Mouse (Mus musculus) MN1 (cell line): Measurements from ENCODE around the gene Ccdc62.

ENCODE experiments used
- DNase-seq: peaks from one replicate; pipeline ENCODE4 v3.0.0-alpha.2; 2016; ENCODE audit warnings: low spot score

Gene Ccdc62

DNA sequence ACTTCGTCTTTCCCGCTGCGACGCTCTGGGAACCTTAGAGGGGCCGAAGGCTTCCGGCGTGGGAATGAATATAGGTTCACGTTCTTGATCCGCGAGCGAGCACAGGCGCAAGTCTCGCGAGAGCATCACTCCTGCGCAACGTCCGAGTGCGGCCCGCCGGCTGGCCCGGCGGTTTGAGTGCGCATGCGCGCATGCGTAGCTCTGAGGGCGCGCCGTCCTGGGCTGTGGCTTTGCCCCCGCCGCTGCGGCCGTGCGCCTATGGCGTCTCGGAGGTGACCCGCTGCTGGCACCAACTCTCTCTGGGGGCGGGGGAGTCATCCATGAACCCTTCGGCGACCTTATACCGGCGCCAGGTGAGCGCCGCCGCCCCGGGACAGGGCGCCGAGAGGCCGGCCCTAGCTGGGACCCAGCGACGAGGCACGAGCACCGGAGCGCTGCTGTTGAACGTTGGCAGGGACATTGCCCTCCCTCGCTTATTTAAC lies at the start of gene Ccdc62:
Gene Ccdc62, plus strand, starts transcription at position 172 of the 482 bp plus-strand sequence.
- DNase-seq, result peak; percentile 97

GRCm38 (mm10) chr5:123880778-123881177 lies 49.7 kb upstream of the Ccdc62 start:
- DNase-seq, result no peak

DNA sequence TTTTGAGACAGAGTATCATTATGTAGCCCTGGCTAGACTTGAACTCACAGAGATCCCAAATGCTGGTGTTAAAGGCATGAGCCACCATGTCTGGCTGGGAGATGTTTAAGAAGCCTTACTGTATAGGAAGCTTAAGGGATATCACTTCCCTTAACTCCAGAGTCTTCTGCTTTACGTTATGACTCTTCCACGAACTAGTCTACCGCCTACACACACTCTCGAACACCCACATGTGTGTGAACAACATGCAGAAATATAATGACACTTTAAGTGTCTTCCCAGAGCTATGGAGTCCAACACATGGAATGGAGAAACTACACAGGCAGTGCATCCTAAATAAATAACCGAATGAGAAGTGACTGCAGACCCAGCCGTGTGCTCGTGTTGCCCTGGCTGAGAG lies 46.6 kb upstream of the Ccdc62 start:
- no peak for DNase-seq

DNA sequence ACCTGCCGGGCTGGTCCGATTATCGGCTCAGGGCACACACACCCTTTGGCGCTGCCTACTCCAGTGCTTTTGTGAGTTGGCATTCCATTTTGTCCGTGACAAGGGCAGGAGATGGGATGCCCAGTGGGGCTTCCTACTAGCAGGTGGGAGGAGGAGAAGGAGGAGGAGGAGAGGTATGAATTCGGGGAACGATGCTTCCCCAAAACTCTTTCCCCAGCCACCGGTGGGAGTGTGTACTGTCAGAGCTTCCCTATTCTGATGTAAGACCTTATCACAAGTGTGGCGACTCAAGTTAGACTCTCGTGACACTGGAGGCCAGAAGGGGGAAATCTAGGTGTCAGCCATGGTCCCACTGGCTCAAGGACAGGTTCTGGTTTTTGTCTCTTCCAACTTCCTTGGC lies 46.1 kb upstream of the Ccdc62 start:
- DNase-seq, result no peak

- DNase-seq, result no peak
These were observed 44.1 kb upstream of the Ccdc62 start for GRCm38 (mm10) chr5:123886365-123886764.

DNA sequence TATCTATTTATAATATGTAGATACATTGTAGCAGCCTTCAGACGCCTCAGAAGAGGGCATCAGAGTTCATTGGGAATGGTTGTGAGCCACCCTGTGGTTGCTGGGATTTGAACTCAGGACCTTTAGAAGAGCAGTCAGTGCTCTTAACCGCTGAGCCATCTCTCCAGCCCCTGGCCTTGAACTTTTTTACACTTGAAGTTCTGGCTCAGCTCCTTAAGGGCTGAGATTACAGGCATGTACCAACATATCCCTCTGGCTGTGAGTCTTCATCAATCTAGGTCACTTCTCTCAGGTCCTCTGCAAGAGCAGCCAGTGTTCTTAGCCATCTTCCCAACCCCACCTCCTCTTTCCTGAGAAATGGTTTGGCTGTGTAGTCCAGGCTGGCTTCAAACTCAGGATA lies 40.2 kb upstream of the Ccdc62 start:
- no peak for DNase-seq

DNA sequence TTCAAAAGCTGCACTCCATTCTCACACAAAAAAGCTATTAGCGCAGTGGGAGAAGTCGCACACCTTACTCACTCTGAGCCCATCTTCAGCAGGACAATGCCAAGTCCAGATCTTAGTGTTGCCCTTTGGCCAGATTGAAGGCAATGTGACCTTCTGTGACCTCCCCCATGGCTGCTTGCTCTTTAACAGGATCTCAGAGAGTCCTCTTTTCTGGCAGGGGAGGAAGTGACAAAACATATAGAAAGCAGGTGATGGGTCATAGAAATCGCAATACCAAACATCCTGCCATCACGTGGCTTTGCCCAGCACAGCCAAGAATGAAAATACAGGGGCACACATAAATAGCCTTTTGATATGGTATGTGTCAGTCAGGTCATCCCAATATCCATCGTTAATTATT lies 39.5 kb upstream of the Ccdc62 start:
- no peak for DNase-seq

GRCm38 (mm10) chr5:123891669-123892068 lies 38.8 kb upstream of the Ccdc62 start:
- peak; percentile 63 for DNase-seq

- no peak for DNase-seq
These were observed 37.0 kb upstream of the Ccdc62 start for GRCm38 (mm10) chr5:123893520-123893919.

DNA sequence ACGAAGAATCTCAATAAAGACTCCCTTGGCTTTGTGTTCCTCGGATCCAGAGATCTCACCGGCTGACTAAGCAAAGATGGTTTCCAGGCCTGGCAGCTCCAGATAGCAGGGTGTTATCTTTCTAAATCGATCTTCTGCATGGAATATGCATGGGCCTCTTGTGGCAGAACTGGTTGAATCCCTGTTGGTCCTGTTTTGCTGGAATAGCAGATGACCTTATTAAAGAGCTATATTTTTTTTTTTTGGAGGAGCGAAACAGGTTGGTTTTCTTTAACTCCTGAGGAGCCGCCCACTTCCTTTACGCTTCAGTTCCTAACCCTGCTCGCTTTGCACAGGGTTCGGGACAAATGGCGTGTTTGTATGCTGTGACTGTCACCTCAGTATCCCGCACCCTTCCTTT lies 34.1 kb upstream of the Ccdc62 start:
- peak; percentile 16 for DNase-seq

- DNase-seq, result no peak
These were observed 33.1 kb upstream of the Ccdc62 start for GRCm38 (mm10) chr5:123897352-123897751.

DNA sequence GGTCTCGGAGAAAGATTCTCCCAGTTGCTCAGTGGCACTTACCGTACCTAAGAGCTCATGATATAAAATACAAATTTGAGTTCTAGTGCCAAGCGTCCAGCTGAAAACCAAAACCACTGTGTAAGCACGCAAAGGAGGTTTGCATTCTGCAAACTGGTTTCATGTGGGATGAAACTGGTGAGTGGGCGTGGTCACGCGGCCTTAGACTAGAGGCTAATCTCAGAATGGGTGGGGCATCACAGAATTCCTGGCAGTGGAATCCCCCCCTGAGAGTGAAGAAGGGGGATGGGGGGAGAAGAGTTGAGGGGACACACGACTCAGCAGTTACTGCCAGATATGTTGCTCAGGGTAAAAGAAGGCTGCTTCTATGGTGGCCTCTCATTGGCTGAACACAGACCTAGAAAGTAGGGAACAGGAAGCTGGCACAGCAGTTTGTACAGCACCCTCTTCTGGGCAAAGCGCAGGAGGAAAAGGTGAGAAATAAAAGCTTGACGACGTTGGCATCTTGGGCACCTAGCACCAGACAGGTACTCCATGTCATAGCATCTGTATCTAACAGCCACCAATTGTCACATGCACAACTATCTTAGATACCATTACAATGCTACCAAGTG lies 26.3 kb upstream of the Ccdc62 start:
- no peak for DNase-seq

DNA sequence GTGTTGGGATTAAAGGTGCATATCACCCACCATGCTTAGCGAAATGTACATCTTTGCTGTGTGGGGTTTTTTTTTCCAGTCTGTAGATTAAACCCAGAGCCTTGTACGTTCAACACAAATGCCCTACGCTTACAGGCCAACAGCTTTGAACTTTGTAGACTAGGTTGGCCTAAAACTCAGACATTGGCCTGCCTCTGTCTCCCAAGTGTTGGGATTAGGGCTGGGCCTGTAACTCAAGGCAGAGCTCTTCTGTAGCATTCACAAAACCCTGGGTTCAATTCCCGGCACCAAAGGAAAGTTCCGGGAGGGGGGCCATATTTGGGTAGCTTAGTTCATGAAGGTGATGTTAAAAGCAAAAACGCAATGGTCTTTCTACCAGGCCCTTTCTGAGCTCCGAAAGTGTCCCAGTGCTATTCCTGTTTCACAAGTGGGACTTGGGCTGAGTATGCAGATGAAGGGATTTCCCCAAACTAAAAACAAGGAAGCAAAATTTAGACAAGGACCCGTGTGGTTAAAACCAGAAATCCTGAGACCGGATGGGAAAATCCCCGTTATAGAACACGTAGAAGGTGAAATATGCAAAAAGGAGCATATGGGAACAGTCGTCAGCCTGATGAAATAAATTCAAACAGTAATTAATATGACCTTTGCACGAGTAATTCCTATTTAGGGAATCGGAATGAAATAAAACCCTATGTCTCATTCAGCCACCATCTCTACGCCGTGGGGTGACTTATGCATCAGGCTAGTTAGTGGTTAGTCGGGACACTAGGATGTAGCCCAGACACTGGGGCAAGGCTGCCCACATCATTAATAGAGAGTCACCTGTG lies 24.1 kb upstream of the Ccdc62 start:
- DNase-seq, result peak; percentile 12

DNA sequence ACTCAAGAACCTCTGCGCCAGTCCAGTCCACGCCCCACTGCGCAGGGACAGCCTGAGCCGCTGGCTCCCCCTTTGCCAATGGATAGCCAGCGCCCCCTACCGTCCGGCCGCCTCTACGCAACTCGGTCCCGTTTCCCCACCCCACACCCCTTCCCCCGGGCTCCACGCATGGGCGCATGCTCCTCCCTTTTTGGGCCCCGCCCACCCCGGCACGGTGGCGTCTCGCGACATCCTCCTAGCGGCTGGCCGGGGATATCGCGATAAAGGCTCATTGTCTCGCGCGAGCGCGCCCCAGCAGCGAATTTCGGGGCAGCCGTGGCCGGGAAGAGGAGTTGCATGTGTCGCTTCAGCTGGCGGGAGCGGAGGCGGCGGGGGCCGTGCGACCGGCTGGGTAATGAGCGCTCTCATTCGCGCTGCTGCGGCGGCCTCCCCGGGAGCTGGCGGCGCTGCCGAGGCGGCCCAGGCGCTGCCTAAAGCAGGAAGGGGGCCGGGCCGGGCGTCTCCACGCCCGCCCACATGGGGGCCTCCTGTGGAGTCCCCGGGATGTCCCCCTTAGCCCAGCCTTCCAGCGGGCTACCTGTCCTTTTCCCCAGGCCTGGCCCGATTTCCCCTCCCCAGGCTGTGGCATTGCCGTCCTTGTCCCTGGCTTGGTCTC lies 23.4 kb upstream of the Ccdc62 start, which contains the start of gene Denr:
Gene Denr, plus strand, starts transcription at position 200 of the 655 bp plus-strand sequence.
- DNase-seq, result peak; percentile 98

DNA sequence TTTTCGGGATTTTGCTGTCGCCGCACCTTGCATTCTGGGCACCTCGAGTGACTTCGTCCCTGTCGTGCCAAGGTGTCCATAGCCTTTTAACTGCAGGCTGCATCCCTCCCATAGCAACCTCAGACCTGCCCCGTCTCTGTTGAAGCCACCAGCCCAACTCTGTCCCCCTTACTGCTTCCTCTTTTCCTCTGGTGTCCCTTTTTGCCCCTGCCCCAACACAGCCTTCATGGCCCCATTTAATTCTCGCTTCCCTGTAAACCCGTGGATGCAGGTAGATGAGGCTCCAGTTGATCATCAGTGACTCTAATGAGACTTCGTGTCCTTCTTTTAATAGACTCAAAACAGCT lies 22.9 kb upstream of the Ccdc62 start:
- DNase-seq, result no peak

DNA sequence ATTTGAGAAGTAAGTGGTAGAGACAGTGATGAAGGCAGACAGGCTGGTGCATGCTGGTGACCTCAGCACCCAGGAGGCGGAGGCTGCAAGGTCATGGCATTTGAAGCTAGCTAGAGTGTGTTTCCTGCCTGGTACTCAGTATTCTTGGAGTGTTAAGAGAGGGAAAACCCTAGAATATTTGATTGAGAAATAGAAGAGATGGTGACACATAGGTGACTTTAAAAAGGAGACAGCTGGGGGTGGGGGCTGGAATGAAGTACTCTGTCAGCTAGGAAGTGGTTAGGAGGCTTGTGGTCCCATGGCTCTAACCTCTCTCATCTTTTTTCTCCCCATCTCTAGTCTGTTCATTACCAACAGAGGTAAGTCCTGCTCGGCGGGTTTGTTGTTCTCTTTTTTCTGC lies 15.6 kb upstream of the Ccdc62 start:
- DNase-seq, result no peak

GRCm38 (mm10) chr5:123922112-123922511 lies 8.4 kb upstream of the Ccdc62 start:
- DNase-seq, result no peak

- no peak for DNase-seq
These were observed 3.4 kb upstream of the Ccdc62 start, which contains the start of gene Gm43518 for GRCm38 (mm10) chr5:123927118-123927517. Gene Gm43518, plus strand, starts transcription at chr5:123927418.

- DNase-seq, result no peak
These were observed 652 bp downstream of the Ccdc62 start for GRCm38 (mm10) chr5:123931131-123931530.

DNA sequence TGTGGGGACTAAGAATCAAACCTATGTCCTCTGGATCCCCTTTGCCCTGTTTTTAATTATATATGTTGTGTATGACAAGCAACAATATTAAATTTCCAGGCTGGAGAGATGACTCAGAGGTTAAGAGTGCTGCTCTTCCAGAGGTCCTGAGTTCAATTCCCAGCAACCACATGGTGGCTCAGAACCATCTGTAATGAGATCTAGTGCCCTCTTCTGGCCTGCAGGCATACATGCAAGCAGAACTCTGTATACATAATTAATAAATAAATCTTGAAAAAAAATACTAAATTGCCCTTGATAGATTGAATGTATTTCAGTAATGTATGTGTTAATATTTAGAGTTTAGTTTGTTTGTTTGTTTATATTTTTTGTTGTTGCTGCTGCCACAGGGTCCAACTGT lies 2.4 kb downstream of the Ccdc62 start:
- no peak for DNase-seq

- DNase-seq, result peak; percentile 75
These were observed 3.1 kb downstream of the Ccdc62 start for GRCm38 (mm10) chr5:123933556-123933955.

DNA sequence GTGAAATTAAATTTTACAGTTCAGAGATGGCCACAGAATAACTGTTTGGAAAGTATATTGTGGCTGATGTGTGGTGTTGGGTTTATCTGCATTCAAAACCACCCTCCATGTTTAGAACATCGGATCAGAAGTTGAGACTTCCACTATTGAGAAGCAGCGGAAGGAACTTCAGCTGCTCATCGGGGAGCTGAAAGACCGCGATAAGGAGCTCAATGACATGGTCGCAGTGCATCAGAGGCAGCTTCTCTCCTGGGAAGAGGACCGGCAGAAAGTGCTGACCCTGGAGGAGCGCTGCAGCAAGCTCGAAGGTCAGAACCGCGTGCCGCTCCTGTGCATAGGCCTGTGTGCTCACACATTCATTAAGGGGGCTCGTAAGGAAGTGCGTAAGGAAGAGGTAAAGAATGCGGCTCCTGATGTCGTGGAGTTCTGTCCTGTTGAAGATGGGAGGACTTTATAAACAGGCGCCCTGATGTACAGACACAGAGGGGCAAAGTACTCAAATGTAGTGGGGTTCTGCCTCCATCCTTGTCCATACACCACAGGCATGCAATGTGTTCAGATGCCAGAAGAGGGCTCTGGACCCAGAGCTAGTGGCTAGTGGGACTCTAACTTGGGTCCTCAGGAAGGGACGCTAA lies 3.6 kb downstream of the Ccdc62 start:
- peak; percentile 69 for DNase-seq
